Mouse (Mus musculus) gastrocnemius, adult 2 months (tissue): ENCODE results near the gene Emc9. TPM values are rescaled to one million over a fixed set of nuclear protein-coding genes. Genes with fewer than 3 reads are reported as not detected.

Experiments used
- DNase-seq: peaks from one replicate; pipeline ENCODE4 v3.0.0; 2022
- H3K27ac ChIP-seq: fragments of 200-600 bp; 2 replicates; pipeline ENCODE4 v1.8.1; 2022; ENCODE audit warnings: mild to moderate bottlenecking
- H3K4me3 ChIP-seq: fragments of 200-600 bp; 2 replicates; pipeline ENCODE4 v1.8.1; 2022; ENCODE audit warnings: mild to moderate bottlenecking, moderate library complexity
- CTCF ChIP-seq: fragments of 200-600 bp; IDR thresholded peaks from 2 replicates; pipeline ENCODE4 v1.8.1; 2022; ENCODE audit warnings: antibody characterized with exemption, mild to moderate bottlenecking, moderate library complexity
- intact Hi-C: fragments of 180-260 bp; cut with DNase I; formaldehyde crosslinking; loops from one replicate; pipeline ENCODE4 v1.15.1; 2025
- total RNA-seq, 2 experiments: library from RNA; stranded (reverse); gene quantifications; 2 replicates each; pipeline ENCODE4 v1.2.3; 2021

The Emc9 gene
- total RNA-seq, 2 experiments from 2014 or later = 30.3 to 45.2 TPM

- H3K4me3 ChIP-seq = no peak overlapping the region
- intact Hi-C loops = no loop called here
- no peak for DNase-seq
- H3K27ac ChIP-seq = no peak overlapping the region
- no peak for TF ChIP-seq CTCF
Measured at GRCm38 (mm10) chr14:55570588-55570987, 14.5 kb downstream of the Emc9 start.

DNA sequence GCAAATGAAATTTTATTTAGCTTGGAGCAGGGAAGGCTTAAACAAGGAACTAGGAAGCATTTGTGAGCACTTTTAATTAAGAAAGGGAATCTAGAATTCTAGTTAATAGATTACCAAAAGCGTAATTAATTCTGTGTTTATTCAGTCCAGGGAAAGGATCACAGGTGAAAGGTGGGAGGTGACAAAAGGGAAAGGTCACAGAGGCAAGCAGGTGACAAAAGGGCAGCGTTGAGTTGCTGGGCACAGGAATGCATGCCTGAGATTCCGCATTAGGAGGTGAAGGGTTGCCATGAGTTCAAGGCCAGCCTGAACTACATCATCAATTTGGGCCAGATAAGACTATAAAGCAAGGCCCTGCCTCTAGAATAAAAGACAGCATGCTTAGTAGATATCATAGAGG, 17.6 kb downstream of the Emc9 start:
- intact Hi-C loops = no loop called here

GRCm38 (mm10) chr14:55565748-55566147, 19.4 kb downstream of the Emc9 start:
- Histone ChIP-seq H3K27ac (no peak overlapping the region), H3K4me3 (no peak overlapping the region)
- intact Hi-C loops = no loop called here
- peak; percentile 35; the same call in 1 of the 2 replicates for TF ChIP-seq CTCF
- DNase-seq = no peak

More for the DNA sequence above, 17.6 kb downstream of the Emc9 start:
- DNase-seq = no peak
- H3K4me3 ChIP-seq = no peak overlapping the region
- H3K27ac ChIP-seq = no peak overlapping the region
- no peak for TF ChIP-seq CTCF

DNA sequence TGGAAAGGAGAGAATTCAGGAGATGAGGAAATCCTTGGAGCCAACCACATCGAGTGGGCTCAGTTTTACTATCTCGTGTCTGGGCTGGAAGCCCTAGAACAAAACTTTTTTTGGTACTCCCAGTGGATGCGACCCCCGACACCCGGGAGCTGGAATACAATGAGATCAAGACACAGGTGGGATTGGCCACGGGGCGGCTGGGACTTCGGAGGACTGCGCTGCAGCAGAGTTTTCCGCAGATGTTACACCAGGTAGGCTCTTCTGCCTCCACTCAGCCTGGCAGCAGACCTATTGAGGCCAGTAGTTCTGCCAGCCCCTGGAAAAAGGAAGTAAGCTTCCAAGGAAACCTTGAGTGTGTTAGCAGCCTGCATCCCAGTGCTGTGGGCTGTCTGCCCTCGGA, 21.9 kb downstream of the Emc9 start:
- Histone ChIP-seq H3K27ac (no peak overlapping the region), H3K4me3 (no peak overlapping the region)
- no peak for DNase-seq
- TF ChIP-seq CTCF = no peak
- intact Hi-C loops = no loop called here

GRCm38 (mm10) chr14:55561860-55562259, 23.2 kb downstream of the Emc9 start:
- no peak for DNase-seq
- intact Hi-C loops = loop anchor here (2.0 kb wide), 1 partner anchor 13 kb away; the partner anchor contains the start of gene Fitm1
- peak overlapping the region; percentile 96; the same call in 1 of the 2 replicates for H3K27ac ChIP-seq
- TF ChIP-seq CTCF = no peak
- peak overlapping the region; percentile 74 for H3K4me3 ChIP-seq

DNA sequence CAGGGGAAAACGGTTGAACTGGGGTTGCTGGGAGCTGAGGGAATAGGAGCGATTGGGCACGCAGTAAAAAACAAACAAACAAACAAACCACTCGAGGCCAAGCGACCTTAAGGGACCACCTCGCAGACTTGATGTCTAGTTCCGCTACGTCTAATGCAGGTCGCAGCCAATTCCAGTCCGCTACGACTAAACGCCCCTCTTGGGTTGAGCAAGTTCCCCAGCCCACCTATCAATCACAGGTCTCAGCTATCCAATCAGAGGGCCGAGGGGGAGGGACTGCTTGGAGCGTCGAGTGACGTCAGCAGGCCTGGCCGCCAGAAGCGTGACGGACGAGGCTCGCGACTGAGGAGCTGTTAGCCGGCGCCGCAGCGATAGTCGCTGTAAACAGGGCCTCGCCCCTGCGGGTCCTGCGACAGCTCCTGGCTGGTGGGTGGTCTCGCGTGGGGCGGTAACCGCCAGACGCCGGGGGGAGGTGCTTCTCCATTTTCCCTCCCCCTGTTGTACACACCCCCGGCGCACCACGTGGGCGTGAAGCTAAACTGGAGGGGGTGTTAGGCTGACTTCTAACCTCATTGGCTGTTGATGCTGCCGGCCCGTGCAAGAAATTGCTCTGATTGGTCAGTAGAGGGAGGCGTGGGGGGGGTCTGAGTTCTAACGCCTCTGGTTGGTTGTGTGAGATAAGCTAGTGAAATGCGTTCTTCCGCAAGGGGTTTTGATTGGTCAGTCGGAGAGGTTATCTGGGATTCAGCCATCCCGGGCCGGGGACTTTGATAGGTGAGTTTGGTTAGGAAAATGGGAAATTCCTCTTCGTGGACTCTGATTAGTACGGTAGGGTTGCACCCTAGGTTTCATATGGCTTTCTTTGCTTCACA, 24.7 kb downstream of the Emc9 start, which contains the start of gene A730061H03Rik:
Gene A730061H03Rik, minus strand, starts transcription at position 205 of the 872 bp plus-strand sequence.
- DNase-seq = peak; percentile 98
- intact Hi-C loops = loop anchor here (2.0 kb wide), 1 partner anchor 14 kb away; the partner anchor contains the start of gene Fitm1
- H3K27ac ChIP-seq = peak within 1 kb of the TSS; percentile 96
- no peak for TF ChIP-seq CTCF
- H3K4me3 ChIP-seq = peak within 1 kb of the TSS; percentile 74

DNA sequence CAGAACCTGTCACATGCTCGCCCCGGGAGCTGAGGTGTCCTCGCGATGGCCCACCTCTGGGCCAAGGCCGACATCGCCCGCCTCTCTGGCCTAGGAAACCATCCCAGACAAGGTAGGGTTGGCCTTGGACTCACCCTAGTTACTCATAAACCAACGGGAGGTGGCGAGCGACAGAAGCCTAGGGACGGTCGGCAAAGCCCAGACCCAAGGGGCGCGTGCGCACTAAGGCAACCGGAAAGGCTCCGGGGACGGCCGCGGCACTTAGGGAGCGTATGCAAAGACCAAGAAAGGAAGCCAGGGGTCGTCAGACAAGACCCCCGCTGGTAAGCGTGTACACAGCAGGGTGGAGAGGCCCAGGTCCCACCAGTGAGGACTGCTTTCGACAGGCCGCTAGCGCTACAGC, 25.3 kb downstream of the Emc9 start, which contains the start of gene Dcaf11:
Gene Dcaf11, plus strand, starts transcription at position 208 of the 403 bp plus-strand sequence.
- DNase-seq = peak; percentile 96

DNA sequence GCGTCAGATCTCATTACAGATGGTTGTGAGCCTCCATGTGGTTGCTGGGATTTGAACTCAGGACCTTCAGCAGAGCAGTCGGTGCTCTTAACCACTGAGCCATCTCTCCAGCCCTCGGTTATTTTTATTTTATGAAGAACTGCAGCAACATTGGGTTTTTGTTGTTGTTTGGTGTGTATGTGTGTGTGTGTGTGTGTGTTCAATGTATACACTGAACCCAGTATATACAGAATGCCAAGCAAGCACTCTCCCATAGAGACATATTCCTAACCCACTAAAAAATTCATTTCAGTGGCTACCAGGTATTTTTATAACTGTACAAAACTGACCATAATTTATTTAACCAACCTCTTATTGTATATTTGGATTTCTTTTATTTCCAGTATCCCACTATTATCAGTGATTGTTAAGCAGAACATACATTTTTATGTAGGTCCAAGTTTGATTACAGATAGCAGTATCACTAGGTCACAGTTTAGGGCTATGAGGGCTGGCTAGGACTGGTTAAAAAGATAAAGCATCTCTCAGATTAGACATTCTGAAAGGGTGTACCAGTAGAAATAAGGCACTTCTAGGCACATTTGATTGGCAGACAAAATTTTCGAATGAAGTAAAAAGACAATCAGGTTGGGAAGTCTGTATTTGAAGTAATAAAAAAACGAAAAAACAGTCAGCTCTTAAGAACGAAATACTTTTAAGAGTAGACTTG, 26.2 kb downstream of the Emc9 start:
- Histone ChIP-seq H3K4me3 (peak overlapping the region; percentile 74), H3K27ac (peak overlapping the region; percentile 96)
- DNase-seq = no peak
- intact Hi-C loops = loop anchor here (5.0 kb wide), 1 partner anchor 43 kb away; the partner anchor contains the start of gene Irf9
- TF ChIP-seq CTCF = no peak; the same call in 1 of the 2 replicates

More for the DNA sequence above, 25.3 kb downstream of the Emc9 start, which contains the start of gene Dcaf11:
- Histone ChIP-seq H3K4me3 (peak within 1 kb of the TSS; percentile 74), H3K27ac (peak within 1 kb of the TSS; percentile 96)
- intact Hi-C loops = loop anchor here (2.0 to 5.0 kb wide), 2 partner anchors 15 to 43 kb away; partner anchors contain the start of genes Fitm1 and Irf9
- TF ChIP-seq CTCF = peak; percentile 34; the same call in 1 of the 2 replicates

GRCm38 (mm10) chr14:55557587-55557986, 27.5 kb downstream of the Emc9 start:
- no peak overlapping the region for H3K4me3 ChIP-seq
- no peak for TF ChIP-seq CTCF
- peak overlapping the region; percentile 96 for H3K27ac ChIP-seq
- intact Hi-C loops = loop anchor here (2.0 to 5.0 kb wide), 2 partner anchors 45 to 61 kb away; partner anchors contain the start of gene Irf9
- no peak for DNase-seq

DNA sequence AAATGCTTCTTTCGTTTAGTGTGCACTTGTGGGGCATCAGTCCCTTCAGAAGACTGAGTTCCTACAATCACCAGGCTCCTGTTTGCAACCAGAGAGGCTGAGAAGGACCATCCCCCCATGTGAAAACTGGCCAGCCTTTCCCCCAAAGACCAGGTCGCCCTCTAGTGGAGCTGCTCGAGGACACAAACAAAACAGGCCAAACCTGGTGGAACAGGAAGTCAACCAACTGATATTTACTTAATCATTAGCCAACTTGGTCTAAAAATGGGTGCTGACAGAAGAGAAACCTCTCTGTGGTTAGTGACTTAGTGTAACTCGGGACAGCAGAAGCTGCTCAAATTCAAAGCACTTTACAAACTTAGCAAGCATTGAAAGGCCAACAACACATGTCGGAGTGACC, 28.1 kb downstream of the Emc9 start:
- Histone ChIP-seq H3K4me3 (no peak overlapping the region), H3K27ac (peak overlapping the region; percentile 96)
- intact Hi-C loops = loop anchor here (2.0 to 5.0 kb wide), 2 partner anchors 45 to 60 kb away; partner anchors contain the start of gene Irf9
- peak; percentile 85 for TF ChIP-seq CTCF
- peak; percentile 85 for DNase-seq

- Histone ChIP-seq H3K4me3 (no peak overlapping the region), H3K27ac (no peak overlapping the region)
- TF ChIP-seq CTCF = no peak
- intact Hi-C loops = loop anchor here (2.0 to 5.0 kb wide), 2 partner anchors 47 to 59 kb away; partner anchors contain the start of gene Irf9
- no peak for DNase-seq
Measured at GRCm38 (mm10) chr14:55555788-55556187, 29.3 kb downstream of the Emc9 start.

GRCm38 (mm10) chr14:55554635-55555034, 30.5 kb downstream of the Emc9 start:
- DNase-seq = no peak
- H3K27ac ChIP-seq = no peak overlapping the region
- no peak for TF ChIP-seq CTCF
- H3K4me3 ChIP-seq = no peak overlapping the region
- intact Hi-C loops = loop anchor here (5.0 kb wide), 1 partner anchor 48 kb away; the partner anchor contains the start of gene Irf9
